Mouse (Mus musculus): ENCODE data around the gene Efna5.

Efna5 gene

GRCm38 (mm10) chr17:62748803-62749619 lies 132.1 kb downstream of the Efna5 start:
- DNase-seq (ENCODE audit: low spot score in 2 of 2): no peak

DNA sequence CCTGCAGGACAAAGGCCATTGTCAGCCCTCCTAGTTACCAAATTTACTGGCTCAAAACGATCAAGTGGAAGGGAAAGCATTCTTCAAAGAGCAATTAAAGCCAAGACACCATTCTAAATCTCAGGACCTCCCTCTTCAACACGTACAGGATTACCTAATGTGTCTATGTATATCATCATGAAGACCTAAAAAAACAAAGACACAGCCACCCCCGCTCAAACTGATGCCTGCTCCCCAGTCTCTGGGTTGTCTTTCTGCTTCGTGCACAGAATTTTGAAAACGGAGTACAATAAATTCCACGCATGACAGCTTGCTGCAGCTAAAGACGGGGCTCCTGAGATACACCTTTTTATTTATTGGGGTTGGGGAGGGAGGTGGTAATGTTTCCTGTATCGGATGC lies 133.7 kb downstream of the Efna5 start:
- no peak for DNase-seq (ENCODE audit: low spot score in 2 of 2)

DNA sequence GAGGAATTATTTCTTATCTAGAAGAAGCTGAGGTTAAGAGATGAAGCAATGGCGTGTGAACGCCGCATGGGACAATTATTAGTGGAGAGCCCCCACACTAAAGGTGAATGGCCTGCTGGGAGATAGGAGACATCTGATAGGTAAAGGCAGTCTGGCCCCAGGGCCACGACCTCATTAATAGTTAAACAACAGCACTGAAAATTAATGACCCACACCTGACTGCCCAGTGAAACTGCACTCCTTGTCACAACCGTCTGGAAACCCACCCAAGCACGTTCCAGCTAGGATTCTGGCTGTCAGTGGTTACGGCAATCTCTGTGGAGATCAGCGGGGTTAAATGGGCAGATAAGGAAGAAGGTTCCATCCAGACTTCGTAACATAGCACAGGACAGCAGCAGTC lies 134.3 kb downstream of the Efna5 start:
- DNase-seq (ENCODE audit: low spot score in 2 of 2): no peak

DNA sequence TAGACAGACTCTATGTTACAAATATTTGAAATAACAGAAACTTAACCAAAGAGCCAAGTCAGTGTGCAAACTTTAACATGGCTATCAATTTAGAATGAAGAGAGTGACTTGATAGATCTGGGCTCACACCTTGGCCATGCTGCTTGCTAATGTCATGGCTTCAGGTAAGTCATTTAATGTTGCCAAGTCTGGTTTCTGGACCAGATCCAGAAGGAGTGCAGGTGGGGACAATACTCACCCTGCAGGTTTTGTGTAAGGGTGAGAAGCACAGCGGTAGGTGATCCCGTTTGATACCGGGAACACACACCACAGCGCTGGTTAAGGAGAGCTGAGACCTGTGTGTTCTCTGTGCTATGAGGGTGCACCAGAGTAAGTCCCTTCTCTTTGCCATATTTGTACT lies 135.8 kb downstream of the Efna5 start:
- no peak for DNase-seq (ENCODE audit: low spot score in 2 of 2)

DNA sequence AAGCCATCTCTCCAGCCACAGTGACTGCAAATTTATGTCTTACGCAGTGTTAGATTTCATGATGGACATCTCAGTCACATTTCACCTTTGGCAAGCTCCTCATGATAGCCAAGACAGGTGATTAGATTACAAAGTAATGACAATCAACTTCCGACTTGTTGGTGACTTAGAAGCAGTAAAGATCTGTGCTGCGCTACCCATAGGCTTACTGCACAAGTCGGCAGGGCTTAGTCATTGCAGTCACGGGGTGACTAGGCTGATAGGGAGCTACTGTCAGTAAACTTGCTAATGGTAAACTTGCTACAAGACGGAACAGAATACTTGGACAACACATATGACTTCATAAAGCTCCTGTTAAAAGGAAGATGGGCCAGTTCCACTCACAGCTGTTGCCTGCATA lies 136.9 kb downstream of the Efna5 start:
- no peak for DNase-seq (ENCODE audit: low spot score in 2 of 2)

DNA sequence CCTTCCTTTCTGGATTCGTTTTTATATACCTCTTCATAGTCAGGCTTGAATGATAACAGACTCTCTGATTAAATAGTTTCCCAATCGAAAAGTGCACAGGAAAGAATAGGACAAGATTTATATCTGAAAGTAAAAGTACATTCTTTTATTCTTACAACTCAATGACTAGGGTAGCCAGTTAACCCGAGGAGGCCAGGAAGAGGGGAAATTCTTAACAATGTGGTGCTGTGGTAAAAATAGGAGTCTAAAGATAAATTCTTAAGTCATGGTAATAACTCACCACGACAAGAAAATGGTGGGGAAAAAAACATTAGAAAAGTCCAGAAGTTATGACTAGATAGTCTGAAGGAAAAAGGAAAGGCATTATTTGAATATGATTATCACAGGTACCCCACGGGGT lies 139.4 kb downstream of the Efna5 start:
- no peak for DNase-seq (ENCODE audit: low spot score in 2 of 2)

DNA sequence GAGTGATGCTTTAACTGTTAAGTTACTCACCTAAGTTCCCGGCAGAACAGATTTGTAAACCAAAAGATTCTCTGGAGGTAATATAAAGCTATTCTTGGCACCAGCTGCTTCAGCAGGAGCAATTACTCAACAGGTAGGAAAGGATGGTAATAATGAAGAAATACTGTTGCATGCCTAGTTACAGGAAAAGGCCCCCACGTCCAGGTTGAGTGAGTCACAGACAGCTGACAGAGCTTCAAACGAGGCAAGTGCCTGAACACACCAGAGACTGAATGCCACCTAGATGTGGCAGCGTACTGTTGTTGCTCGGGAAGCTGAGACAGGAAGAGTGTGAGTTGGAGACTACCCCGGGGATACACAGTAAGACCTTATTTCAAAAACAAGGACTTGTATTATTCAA lies 140.1 kb downstream of the Efna5 start:
- DNase-seq (ENCODE audit: low spot score in 2 of 2): no peak

DNA sequence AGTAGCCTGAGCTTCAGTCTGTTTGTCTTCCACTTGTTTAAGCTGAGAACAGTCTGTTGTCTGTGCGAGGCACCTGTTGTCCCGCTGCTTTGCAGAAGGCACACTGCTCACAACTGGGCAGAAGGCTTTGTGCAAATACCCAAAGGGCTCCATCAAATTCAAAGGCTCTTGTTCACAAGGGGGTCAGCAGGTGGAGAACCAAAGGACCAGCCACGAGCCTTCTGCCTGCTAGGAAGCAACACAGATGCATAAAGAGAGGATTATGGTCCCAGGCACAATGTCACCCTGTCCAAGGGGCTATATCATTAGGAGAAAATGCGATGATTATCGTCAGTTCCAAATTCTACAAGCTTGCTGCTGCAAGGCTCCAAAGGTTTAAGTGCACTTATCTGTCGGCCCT lies 141.1 kb downstream of the Efna5 start:
- no peak for DNase-seq (ENCODE audit: low spot score in 2 of 2)

GRCm38 (mm10) chr17:62737404-62737803 lies 143.7 kb downstream of the Efna5 start:
- DNase-seq (ENCODE audit: low spot score in 2 of 2): no peak

- no peak for DNase-seq (ENCODE audit: low spot score in 2 of 2)
Measured at GRCm38 (mm10) chr17:62735943-62736342, 145.2 kb downstream of the Efna5 start.

DNA sequence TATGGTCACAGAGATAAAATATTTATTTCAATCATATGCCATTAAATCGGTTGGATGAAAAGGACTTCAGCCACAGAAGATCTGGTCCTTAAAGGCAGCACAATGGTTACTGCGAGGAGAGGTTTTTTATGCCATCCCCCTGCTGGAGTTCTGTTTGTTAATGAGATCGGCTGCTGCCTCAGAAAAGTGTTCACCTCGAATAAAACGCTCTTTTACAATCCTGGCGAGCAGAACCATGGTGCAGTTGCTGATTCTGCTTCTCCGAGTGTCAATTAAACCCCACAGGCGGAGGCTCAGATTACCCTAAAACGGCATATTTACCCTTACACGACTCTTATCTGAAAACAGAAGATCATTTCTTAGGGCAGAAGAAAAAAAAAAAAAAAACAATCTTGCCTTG lies 146.2 kb downstream of the Efna5 start:
- DNase-seq (ENCODE audit: low spot score in 2 of 2): no peak

- no peak for DNase-seq (ENCODE audit: low spot score in 2 of 2)
Measured at GRCm38 (mm10) chr17:62734067-62734466, 147.1 kb downstream of the Efna5 start.

GRCm38 (mm10) chr17:62729754-62730470 lies 151.2 kb downstream of the Efna5 start:
- no peak for DNase-seq (ENCODE audit: low spot score in 2 of 2)

DNA sequence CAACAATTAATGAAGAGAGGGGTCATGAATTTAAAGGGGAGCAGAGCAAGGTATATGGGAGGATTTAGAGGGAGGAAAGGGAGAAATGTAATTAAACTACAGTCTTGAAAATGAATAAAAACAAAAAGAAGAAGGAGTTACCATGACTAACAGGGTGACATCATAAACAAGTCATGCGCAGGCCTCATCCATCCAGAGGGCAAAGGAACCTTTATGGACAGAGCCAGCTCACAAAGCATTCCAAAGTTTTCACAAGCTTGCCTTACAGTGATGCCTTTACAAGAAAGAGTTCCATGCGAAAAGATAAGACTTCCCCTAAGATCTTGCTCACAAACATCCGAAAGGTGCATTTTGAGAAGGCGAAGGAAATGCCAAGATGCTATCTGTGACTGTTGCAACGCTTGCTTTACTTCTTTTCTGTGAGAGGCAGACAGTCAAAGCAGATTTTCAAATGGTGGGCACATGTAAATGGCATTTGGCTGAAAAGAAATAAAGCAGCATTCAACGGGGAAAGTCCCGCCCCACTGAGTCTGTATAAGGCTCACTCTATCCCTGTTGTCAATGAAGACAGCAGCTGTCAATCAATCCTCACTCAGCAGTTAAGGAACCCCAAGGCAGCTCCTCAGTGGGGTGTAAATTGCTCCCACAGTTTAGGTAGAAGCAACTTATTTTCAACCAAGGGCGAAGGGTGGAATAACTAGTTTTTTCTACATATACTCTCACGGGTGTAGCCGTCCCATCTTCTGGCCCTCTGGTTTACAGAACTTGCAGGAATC lies 152.8 kb downstream of the Efna5 start:
- DNase-seq (ENCODE audit: low spot score in 2 of 2): no peak

DNA sequence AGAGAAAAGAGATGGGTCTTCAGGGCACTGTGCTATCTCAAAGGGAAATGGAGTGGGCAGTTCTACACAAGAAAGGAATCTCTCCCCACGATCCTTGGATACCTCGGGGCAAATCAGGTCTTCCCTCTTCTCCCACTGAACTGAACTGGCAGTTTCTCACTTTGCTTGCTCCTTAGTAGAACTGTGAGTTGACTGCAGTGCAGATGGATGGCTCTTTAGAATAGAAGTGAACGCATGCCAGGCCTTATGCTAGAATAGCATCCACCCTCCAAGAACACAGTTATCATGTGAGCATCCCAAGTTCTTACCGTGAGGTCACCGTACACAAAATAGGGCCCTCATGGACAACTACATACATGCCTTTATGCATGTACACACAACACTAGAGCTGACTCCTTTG lies 155.0 kb downstream of the Efna5 start:
- no peak for DNase-seq (ENCODE audit: low spot score in 2 of 2)

- no peak for DNase-seq (ENCODE audit: low spot score in 2 of 2)
Measured at GRCm38 (mm10) chr17:62722962-62723361, 158.2 kb downstream of the Efna5 start.

DNA sequence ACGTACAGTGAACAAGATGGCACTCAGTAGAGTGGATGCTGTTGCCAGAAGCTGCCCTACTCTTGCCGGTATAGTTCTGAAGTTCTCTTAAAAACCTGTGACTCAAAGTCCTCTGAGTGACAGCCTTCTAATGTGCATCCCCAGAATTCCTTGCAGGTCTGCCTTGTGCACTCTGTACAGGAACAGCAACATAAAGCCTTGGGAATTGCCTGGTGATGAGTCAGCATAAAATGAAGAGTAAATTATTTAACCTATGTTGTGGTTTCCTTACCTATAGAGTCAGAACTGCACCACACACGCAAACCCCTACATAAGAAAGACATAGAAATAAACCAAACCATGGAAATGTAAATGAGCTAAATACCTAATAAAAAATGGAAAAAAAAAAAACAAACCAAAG lies 159.5 kb downstream of the Efna5 start:
- no peak for DNase-seq (ENCODE audit: low spot score in 2 of 2)

- no peak for DNase-seq (ENCODE audit: low spot score in 2 of 2)
Measured at GRCm38 (mm10) chr17:62720740-62721450, 160.2 kb downstream of the Efna5 start.

DNA sequence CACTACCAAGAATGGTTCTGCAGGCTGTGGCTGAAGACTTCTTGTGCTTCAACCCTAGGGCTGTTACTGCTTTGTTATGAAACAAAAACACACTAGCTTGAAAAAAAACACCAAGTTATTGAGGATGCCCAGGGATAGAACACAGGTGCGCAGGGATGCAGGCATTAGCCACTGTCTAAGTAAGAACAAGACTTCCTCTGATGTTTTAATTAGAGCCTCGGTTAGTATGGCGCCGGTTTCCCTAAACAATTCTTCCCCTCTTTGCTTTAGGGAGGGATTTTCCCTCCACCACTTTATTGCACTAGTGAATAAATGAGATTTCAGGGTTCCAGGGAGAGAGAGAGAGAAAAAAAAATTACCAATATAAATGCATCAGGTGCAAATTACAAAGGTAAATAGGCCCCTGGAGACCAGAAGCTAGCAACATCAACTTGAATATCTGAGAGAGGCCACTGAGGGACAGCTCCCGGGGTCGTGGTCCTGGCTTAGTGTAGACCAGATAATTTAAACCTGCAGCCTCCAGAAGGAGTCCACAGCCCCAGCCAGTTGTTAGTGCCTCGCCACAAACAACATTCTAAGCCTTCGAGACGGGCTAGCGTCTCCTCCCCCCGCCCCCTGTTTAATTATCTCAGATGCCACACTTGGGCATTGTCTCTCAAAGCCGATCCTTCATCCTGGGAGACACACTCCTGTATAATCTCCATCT lies 163.5 kb downstream of the Efna5 start:
- no peak for DNase-seq (ENCODE audit: low spot score in 2 of 2)

GRCm38 (mm10) chr17:62713455-62713854 lies 167.7 kb downstream of the Efna5 start:
- no peak for DNase-seq (ENCODE audit: low spot score in 2 of 2)

- no peak for DNase-seq (ENCODE audit: low spot score in 2 of 2)
Measured at GRCm38 (mm10) chr17:62706418-62706817, 174.7 kb downstream of the Efna5 start.

All from spleen, postnatal 36 days (tissue).